Mouse (Mus musculus): Measurements from ENCODE around the gene Gm49333.

DNA sequence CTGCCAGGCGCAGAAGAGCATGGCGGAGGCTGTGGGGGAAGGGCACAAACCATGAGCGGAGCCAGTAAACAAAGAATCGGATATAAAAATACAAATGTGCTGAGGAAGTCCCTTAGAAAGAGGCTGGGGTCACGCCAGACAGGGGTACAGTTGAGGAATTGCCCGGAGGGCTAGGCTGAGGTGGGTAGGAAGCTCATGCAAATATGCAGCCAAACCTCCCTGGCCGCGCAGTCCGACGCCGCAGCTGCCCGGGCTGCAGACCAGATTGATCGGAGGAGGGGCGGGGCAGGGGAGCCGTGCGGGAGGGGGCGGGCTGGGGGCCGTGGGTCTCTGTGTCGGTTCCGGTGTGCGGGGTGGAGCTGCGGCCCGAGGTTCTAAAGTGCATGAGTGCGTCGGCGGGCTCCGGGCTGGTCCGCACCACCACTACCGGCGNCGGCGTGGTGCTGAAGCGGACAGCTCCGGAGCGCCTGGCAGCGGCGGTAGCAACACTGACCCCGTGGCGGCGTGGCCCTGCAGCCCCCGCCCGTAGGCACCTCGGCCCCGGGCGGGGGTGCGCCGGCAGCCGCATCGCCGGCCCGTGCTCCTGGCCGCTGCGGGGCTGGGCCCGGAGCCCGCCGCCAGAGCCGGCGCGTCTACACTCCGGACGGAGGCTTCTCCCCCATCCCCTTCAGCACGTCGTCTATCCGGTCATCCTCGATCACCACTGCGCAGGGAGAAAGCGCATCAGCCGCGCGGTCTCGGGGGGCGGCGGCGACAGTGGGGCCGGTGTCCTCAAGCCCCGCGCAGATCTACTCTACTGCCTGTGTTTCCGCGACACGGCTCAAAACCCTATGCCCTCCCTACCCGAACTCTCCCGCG, 8.4 kb downstream of the Gm49333 start:
- TF ChIP-seq CTCF (IDR thresholded peaks at IDR 0.05; ENCODE audit: extremely low read depth, insufficient read depth, low read length) (no peak), POLR2A (IDR thresholded peaks at IDR 0.05; ENCODE audit: extremely low read depth, insufficient read depth, low read length) (no peak)
